Mouse (Mus musculus) cerebellum, adult 2 months (tissue): ENCODE measurements at regions not wholly inside any gene's neighbourhood (a gene's known extent, or its start where the extent isn't known, plus 50 kb on each side); places are given as distances from the start of the nearest gene placed in this dataset.

ENCODE experiments used
- DNase-seq, 2 experiments: peaks; one replicate each; pipeline ENCODE4 v3.0.0; 2021
- H3K27ac ChIP-seq: fragments of 200-500 bp; 2 replicates; pipeline ENCODE4 v1.5.1; 2012; ENCODE audit warnings: low read length, control low read depth, inconsistent platforms; ENCODE audit not compliant: insufficient read depth
- H3K27me3 ChIP-seq: fragments of 200-500 bp; 2 replicates; pipeline ENCODE4 v1.6.1; 2012; ENCODE audit warnings: inconsistent platforms, mild to moderate bottlenecking, low read length, moderate library complexity; ENCODE audit not compliant: control insufficient read depth, insufficient read depth
- H3K4me1 ChIP-seq: fragments of 200-500 bp; 2 replicates; pipeline ENCODE4 v1.6.1; 2011; ENCODE audit warnings: low read length; ENCODE audit not compliant: control insufficient read depth, insufficient read depth
- H3K4me3 ChIP-seq: fragments of 200-500 bp; replicated peaks from 2 replicates; pipeline ENCODE3; 2011; ENCODE audit warnings: mild to moderate bottlenecking, low read depth, low read length, control low read depth; ENCODE audit not compliant: insufficient read depth
- CTCF ChIP-seq: fragments of 200-500 bp; IDR thresholded peaks from 2 replicates; pipeline ENCODE4 v1.5.1; 2011; ENCODE audit warnings: low read depth, mild to moderate bottlenecking, control low read depth, low read length, moderate library complexity, borderline replicate concordance; ENCODE audit not compliant: insufficient read depth
- POLR2A ChIP-seq: fragments of 200-500 bp; IDR thresholded peaks from 2 replicates; pipeline ENCODE4 v1.6.1; 2011; ENCODE audit warnings: low read length, control low read depth, borderline replicate concordance; ENCODE audit not compliant: insufficient read depth
- WGBS: fragments of 180-500 bp; shearing (Covaris S2); methylation state at CpG from one replicate; pipeline ENCODE4 v1.1.7; 2018; 5-methylcytosine and 5-hydroxymethylcytosine counted together

DNA sequence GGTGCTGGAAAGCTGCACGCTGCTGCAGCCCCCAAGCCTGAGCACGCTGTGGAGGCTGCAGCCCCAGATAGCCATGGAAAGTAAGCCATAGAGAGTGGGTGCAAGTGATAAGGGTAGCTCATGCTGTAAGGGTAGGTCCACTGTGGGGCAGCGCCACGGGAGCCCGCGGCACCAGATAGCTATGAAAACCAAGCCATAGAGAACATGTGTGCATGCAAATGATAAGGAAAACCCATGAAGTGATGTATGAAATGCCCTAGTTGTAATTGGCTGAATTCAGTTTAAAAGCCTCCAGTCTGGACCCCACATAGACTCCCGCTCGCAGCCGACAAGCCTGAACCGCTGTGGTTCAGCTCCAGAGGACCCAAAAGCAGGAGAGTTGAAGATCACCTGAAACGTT lies 58.8 kb upstream of the L3mbtl3 start:
- Histone ChIP-seq H3K27ac (no peak overlapping the region), H3K4me1 (no peaks in the 10 kb centered on the region), H3K4me3 (no peak overlapping the region), H3K27me3 (no peaks in the 10 kb centered on the region)
- 90% methylated on average over 11 of the region's 11 CpGs for WGBS
- DNase-seq, result no peak
- TF ChIP-seq POLR2A (no peak), CTCF (no peak)

DNA sequence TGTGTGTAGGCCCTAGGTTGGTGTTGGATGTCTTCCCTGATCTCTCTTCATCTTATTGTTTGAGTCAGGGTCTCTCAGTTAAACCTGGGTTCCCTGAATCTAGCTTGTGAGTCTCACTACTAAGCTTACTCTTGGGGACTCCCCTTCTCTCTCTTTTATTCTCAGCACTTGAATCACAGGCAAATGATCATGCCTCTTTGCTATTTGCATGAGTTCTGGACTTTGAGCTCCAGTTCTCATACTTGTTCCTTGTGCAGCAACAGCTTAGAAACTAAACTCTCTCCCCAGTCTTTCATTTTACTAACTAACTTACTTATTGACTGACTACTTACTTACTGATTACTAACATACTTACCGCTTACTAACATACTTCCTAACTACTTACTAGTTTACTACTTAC lies 64.9 kb upstream of the L3mbtl3 start:
- no peak for DNase-seq
- WGBS, result 100% methylated on average over 1 of the region's 1 CpGs
- no peak overlapping the region for H3K4me3 ChIP-seq
- TF ChIP-seq POLR2A, result no peak
- H3K27me3 ChIP-seq, result no peaks in the 10 kb centered on the region
- H3K4me1 ChIP-seq, result no peaks in the 10 kb centered on the region
- H3K27ac ChIP-seq, result no peak overlapping the region

DNA sequence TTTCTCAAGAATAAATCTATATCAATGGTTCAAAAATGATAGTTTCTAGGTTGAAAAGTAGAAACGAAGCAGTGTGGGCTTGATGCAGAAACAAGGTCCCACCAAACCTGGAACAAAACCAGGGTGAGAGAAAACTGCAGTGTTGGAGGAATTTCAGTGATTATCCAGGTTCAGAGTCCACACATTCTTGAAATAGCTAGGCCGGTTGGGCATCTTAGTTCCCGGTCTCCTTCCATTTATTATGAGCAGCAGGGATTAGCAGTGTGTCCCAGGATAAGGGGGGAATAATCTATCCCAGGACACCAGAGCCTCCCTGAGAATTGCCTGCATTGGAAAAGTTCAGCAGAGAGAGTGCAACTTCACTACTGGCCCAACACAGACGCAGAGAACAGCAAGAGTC lies 108.5 kb upstream of the L3mbtl3 start:
- H3K27ac ChIP-seq, result no peak overlapping the region
- 48% methylated on average over 4 of the region's 4 CpGs for WGBS
- no peak for DNase-seq
- no peaks in the 10 kb centered on the region for H3K27me3 ChIP-seq
- TF ChIP-seq CTCF, result no peak
- TF ChIP-seq POLR2A, result no peak
- no peaks in the 10 kb centered on the region for H3K4me1 ChIP-seq
- no peak overlapping the region for H3K4me3 ChIP-seq

DNA sequence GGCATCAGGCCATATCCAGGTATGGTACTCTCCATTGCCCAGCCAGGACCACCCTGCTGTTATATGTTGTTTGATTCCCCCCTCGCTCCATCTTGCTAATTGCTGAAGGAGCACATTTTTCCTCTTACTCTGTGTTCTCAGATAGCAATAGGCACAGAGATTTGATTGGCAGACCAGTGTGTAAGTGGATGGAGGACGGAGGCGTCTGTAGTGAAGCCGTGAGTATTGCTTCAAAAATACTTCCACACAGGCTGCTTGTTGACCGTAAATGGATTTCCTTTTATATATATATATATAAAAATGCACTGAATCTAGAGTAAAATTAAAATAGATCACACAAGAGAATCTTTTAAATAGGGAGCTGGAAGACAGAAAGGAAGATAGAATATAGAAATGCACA lies 115.6 kb upstream of the L3mbtl3 start:
- Histone ChIP-seq H3K27me3 (no peaks in the 10 kb centered on the region), H3K4me3 (no peak overlapping the region), H3K27ac (no peak overlapping the region), H3K4me1 (no peaks in the 10 kb centered on the region)
- TF ChIP-seq POLR2A, result no peak
- no peak for TF ChIP-seq CTCF
- no peak for DNase-seq
- 92% methylated on average over 5 of the region's 5 CpGs for WGBS

DNA sequence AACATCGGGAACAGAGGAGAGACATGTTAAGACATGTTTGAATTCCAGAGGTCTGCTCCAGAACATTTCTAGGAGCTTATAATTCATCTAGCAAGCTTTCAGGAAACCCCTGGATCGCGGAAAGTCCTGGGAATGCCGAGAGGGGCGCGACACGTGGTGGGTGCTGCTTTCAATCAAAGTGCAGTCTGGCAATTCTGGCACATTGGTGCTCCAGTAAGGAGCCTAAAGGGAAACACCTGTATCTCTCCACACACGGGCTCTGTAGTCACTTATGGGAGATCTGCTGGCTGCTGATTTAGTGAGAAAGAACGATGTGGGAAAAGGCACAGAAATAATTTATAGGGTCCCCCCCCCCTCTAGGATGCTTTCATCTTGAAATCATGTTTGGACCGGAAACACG lies 116.4 kb upstream of the L3mbtl3 start:
- DNase-seq, result no peak
- TF ChIP-seq CTCF (no peak), POLR2A (no peak)
- Histone ChIP-seq H3K4me1 (no peaks in the 10 kb centered on the region), H3K27me3 (no peaks in the 10 kb centered on the region), H3K27ac (no peak overlapping the region), H3K4me3 (no peak overlapping the region)
- whole genome bisulfite sequencing, result 83% methylated on average over 11 of the region's 11 CpGs

DNA sequence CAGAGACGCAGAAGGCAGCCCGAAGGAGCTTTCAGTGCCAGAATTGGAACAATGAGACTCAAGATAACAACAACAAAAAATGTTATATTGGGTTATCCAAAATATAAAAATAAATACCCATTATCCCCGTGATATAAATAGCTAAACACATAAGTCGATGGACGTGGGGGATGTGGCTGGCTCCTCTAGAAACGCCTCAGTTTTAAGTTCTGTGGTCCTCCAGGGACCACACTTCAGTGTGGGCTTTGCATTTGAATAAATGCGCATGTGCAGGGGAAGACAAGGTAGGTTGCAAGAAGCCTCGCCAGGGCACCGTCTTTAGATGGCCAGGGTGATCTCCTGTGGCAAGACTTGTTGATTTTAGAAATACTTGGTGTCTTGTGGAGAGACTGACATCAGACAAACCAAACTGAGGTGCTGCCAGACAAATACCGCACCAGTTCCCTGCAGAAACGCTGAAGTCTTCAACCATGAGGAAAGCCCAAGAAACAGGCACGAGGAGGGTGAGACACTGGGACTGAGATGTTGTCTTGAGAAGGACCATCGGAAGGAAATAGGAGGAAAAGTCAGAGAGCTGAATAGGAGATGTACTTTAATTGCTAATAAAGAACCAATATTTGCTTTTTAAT lies 117.2 kb upstream of the L3mbtl3 start:
- Histone ChIP-seq H3K4me1 (no peaks in the 10 kb centered on the region), H3K4me3 (no peak overlapping the region), H3K27ac (no peak overlapping the region), H3K27me3 (no peaks in the 10 kb centered on the region)
- 81% methylated on average over 13 of the region's 13 CpGs for WGBS
- TF ChIP-seq CTCF (no peak), POLR2A (no peak)
- no peak for DNase-seq

DNA sequence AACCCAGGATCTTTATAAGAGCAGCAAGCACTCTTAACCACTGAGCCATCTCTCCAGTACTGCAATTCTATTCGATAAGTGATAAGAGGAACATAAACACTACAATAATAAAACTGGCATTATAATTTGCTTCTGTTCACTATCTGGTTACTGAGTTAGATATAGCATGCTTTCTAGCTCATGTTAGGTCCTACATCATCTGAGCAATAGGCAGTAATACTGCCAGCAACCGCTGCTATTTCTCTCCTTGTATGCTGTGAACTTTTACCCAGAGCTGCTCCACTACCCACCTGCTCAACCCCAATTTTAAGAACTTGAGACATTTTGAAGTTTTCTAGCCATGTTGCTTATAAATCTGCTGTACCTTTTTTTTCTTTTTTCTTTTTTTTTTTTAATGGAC lies 118.0 kb upstream of the L3mbtl3 start:
- 95% methylated on average over 2 of the region's 2 CpGs for WGBS
- TF ChIP-seq CTCF (no peak), POLR2A (no peak)

DNA sequence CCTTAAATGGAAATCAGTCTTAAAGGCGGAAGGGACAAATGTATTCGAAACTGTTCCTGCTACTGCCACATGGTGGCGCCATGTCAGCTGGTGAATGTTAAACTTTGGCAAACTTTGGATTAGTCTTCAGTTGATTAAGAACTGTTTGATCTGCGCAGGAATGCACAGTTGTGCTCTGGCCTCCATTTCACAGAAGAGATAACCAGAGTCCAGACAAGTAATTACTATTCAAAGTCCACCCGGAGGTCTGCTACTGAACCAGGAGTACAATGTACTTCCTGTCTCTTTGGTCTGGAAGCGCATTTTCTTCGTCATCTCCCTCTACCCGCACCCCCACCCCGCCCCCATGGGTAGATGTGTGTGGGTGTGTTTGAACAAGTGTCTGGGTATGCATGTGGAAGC lies 118.6 kb upstream of the L3mbtl3 start:
- Histone ChIP-seq H3K27ac (no peak overlapping the region), H3K27me3 (no peaks in the 10 kb centered on the region), H3K4me1 (no peaks in the 10 kb centered on the region), H3K4me3 (no peak overlapping the region)
- 50% methylated on average over 9 of the region's 9 CpGs for WGBS
- TF ChIP-seq CTCF (peak; percentile 28; the same call in 1 of the 2 replicates), POLR2A (no peak)
- DNase-seq, result no peak

More for the DNA sequence above, 118.0 kb upstream of the L3mbtl3 start:
- Histone ChIP-seq H3K27me3 (no peaks in the 10 kb centered on the region), H3K4me1 (no peaks in the 10 kb centered on the region), H3K4me3 (no peak overlapping the region), H3K27ac (no peak overlapping the region)
- DNase-seq, result no peak
